Mouse (Mus musculus) liver, adult 2 months (tissue): ENCODE data around the gene Cep170b. TPM values are rescaled to one million over a fixed set of nuclear protein-coding genes. Genes with fewer than 3 reads are reported as not detected.

Source experiments
- DNase-seq: peaks from one replicate; pipeline ENCODE4 v3.0.0-alpha.2; 2011; ENCODE audit warnings: low read depth, low spot score; ENCODE audit errors: extremely low read depth
- H3K27ac ChIP-seq: fragments of 200-500 bp; replicated peaks from 2 replicates; pipeline ENCODE4 v1.5.1; 2012; ENCODE audit warnings: low read depth, mild to moderate bottlenecking, control low read depth, inconsistent platforms, low read length; ENCODE audit not compliant: insufficient read depth
- H3K27me3 ChIP-seq: fragments of 200-500 bp; 2 replicates; pipeline ENCODE4 v1.6.1; 2012; ENCODE audit warnings: mild to moderate bottlenecking, moderate library complexity, low read length, inconsistent platforms; ENCODE audit not compliant: control insufficient read depth, insufficient read depth
- H3K36me3 ChIP-seq: fragments of 200-500 bp; 2 replicates; pipeline ENCODE4 v1.6.1; 2012; ENCODE audit warnings: low read length, inconsistent platforms; ENCODE audit not compliant: control insufficient read depth, insufficient read depth
- H3K4me1 ChIP-seq: fragments of 200-500 bp; 2 replicates; pipeline ENCODE4 v1.6.1; 2011; ENCODE audit warnings: low read length; ENCODE audit not compliant: control insufficient read depth, insufficient read depth
- H3K4me3 ChIP-seq: fragments of 200-500 bp; 2 replicates; pipeline ENCODE4 v1.5.1; 2011; ENCODE audit warnings: low read depth, mild to moderate bottlenecking, control low read depth, low read length, moderate library complexity; ENCODE audit not compliant: insufficient read depth
- H3K79me2 ChIP-seq: fragments of 200-500 bp; 2 replicates; pipeline ENCODE4 v1.6.1; 2012; ENCODE audit warnings: inconsistent platforms, mild to moderate bottlenecking, low read length, moderate library complexity; ENCODE audit not compliant: control insufficient read depth, insufficient read depth
- H3K9ac ChIP-seq: fragments of 200-500 bp; 2 replicates; pipeline ENCODE4 v1.6.1; 2012; ENCODE audit warnings: low read depth, mild to moderate bottlenecking, control low read depth, inconsistent platforms, low read length
- CTCF ChIP-seq: fragments of 200-500 bp; IDR thresholded peaks from 2 replicates; pipeline ENCODE4 v1.5.1; 2011; ENCODE audit warnings: low read depth, low read length, control low read depth
- POLR2A ChIP-seq: fragments of 200-500 bp; IDR thresholded peaks from 2 replicates; pipeline ENCODE4 v1.6.1; 2011; ENCODE audit warnings: low read length, control low read depth; ENCODE audit not compliant: insufficient read depth; ENCODE audit errors: extremely low read depth
- WGBS: fragments of 180-500 bp; shearing (Covaris S2); methylation state at CpG from one replicate; pipeline ENCODE4 v1.1.7; 2018; 5-methylcytosine and 5-hydroxymethylcytosine counted together
- polyA plus RNA-seq: library from polyadenylated mRNA; depleted of rRNA; stranded (reverse); fragments of >200 nt; gene quantifications from 2 replicates; pipeline ENCODE4 v1.2.3, GENCODE M21; 2012
- total RNA-seq: library from RNA; depleted of rRNA; stranded (reverse); fragments of >200 nt; gene quantifications from 2 replicates; pipeline ENCODE4 v1.2.3, GENCODE M21; 2014

Cep170b gene
- total and polyA plus RNA-seq, 2 experiments, result 7.9 to 29.7 TPM

DNA sequence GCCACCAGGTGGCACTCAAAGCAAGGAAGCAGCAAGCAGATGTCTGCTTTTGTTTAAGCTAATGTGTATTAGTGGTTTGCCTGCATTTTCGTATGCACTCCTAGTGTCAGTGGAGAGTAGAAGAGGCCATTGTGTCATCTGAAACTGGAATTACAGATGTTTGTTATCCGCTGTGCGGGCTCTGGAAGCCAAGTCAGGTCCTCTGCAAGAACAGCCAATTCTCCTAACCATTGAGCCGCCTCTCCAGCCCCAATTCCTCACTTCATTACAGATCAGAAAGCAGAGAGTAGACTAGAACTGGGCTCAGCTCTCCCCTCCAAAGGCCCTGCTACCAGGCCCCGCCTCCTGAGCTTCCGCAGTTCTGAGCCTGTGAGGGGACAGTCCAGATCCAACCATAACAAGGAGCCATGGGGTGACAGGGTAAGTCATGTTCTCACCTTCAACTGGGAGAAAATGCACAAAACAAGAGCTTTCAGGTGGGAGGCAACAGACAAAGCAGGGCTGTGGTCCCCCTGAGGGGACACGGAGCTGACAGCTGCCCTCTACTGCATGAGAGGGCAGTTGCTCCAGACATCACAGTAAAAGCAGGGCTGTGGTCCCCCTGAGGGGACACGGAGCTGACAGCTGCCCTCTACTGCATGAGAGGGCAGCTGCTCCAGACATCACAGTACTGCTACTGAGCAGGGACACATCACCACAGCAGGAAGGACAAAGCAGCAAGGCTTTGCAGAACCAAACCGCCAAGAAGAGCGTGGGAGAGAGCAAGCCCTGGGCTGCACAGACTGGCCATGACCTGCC lies 26.8 kb downstream of the Cep170b start:
- Histone ChIP-seq H3K4me1 (no peaks in the 10 kb centered on the region), H3K9ac (no peak overlapping the region), H3K27me3 (no peaks in the 10 kb centered on the region), H3K27ac (no peak overlapping the region), H3K79me2 (no peaks in the 10 kb centered on the region), H3K4me3 (no peak overlapping the region), H3K36me3 (no peaks in the 10 kb centered on the region)
- DNase-seq, result peak; percentile 45
- WGBS, result 48% methylated on average over 10 of the region's 10 CpGs
- TF ChIP-seq CTCF, result peak; percentile 23; the same call in 1 of the 2 replicates
- TF ChIP-seq POLR2A, result no peak

DNA sequence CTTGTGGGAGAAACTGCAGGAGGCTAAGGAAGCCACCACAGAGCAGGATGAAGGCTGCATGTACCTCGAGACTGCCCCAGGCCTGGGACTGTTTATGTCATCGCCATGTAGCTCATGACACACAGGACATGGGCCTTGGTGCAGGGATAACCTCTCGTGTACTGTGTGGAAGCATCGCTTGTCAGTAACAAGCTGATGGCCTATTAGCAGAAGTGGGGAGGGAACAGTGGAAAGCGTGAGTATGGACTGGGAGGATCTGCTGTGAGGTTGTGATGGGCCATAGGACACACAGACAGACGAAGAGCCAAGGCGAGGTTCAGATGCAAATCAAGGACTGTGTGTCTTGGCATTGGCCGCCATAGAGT lies 27.3 kb downstream of the Cep170b start:
- H3K9ac ChIP-seq, result no peak overlapping the region
- no peaks in the 10 kb centered on the region for H3K36me3 ChIP-seq
- no peak for TF ChIP-seq CTCF
- TF ChIP-seq POLR2A, result no peak
- WGBS, result 77% methylated on average over 8 of the region's 8 CpGs
- H3K27ac ChIP-seq, result no peak overlapping the region
- H3K4me3 ChIP-seq, result no peak overlapping the region
- no peaks in the 10 kb centered on the region for H3K27me3 ChIP-seq
- no peaks in the 10 kb centered on the region for H3K4me1 ChIP-seq
- no peaks in the 10 kb centered on the region for H3K79me2 ChIP-seq
- peak; percentile 19 for DNase-seq

DNA sequence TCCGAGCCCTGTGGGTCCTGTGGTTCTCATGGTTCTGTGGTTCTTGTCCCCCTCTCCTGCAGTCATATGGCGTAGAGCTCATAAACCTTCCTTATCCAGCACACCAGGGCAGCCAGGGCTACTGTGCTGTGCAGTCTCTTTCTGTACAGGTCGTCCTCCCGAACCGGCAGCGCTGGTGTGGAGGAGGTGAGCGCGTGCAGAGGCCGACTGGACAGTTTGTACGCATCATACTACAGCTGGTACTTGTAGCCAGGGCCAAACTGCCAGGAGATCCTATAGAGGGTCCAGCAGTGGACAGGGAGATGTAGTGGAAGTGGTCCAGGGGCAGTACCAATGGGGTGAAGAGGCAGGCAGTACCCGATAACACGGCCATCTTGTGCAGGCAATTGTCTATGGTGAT lies 30.7 kb downstream of the Cep170b start:
- Histone ChIP-seq H3K27me3 (no peaks in the 10 kb centered on the region), H3K4me3 (no peak overlapping the region), H3K79me2 (no peaks in the 10 kb centered on the region), H3K9ac (no peak overlapping the region), H3K4me1 (peaks cover 2% of the 10 kb centered on the region; the same call in 1 of the 2 replicates), H3K36me3 (no peaks in the 10 kb centered on the region), H3K27ac (no peak overlapping the region)
- WGBS, result 87% methylated on average over 12 of the region's 12 CpGs
- TF ChIP-seq POLR2A (no peak), CTCF (no peak)
- no peak for DNase-seq

DNA sequence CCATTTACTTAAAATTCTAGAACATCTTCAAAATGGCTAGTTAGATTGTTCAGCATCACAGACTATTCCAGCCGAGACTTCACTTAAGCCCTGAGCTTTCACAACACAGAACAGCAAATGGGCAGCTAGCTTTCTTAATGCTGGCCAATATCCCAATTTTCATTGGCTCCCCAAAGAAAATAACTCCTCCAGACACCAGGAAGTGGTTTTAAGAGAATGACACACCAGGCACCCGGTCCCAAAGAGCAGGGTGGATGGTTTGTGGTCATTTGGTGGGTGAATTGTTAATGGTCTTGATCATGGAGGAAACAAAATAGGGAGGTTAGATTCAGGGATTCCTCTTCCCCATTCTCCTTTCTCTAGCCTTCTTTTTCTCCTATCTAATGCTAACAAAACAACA lies 32.1 kb downstream of the Cep170b start:
- Histone ChIP-seq H3K9ac (no peak overlapping the region), H3K79me2 (no peaks in the 10 kb centered on the region), H3K4me1 (peaks cover 2% of the 10 kb centered on the region; the same call in 1 of the 2 replicates), H3K27me3 (no peaks in the 10 kb centered on the region), H3K36me3 (no peaks in the 10 kb centered on the region), H3K4me3 (no peak overlapping the region), H3K27ac (no peak overlapping the region)
- WGBS, result 66% methylated on average over 2 of the region's 2 CpGs
- no peak for TF ChIP-seq POLR2A
- no peak for TF ChIP-seq CTCF
- no peak for DNase-seq

DNA sequence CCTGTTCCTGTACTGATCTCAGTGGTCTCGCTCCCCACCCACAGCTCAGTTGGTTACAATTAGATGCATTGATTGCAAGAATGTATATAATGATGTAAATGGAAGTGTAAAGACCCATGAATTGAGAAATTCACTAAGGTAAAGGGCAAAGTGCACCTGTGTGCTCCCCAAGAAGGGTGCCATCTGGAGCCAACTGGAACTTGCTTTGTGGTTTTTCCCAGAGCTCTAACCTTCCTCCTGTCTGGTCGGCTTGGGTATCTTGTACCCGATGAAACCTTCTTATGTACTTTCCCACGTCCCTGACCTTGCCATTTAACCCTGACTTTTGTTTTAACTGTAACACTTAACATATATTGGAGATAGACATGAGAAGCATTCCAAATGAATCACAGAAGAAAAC lies 35.6 kb downstream of the Cep170b start:
- no peaks in the 10 kb centered on the region for H3K79me2 ChIP-seq
- H3K4me1 ChIP-seq, result peaks cover 2% of the 10 kb centered on the region; the same call in 1 of the 2 replicates
- 48% methylated on average over 4 of the region's 4 CpGs for WGBS
- H3K9ac ChIP-seq, result no peak overlapping the region
- H3K4me3 ChIP-seq, result no peak overlapping the region
- no peaks in the 10 kb centered on the region for H3K36me3 ChIP-seq
- TF ChIP-seq CTCF (no peak), POLR2A (no peak)
- DNase-seq, result no peak
- H3K27ac ChIP-seq, result no peak overlapping the region
- H3K27me3 ChIP-seq, result no peaks in the 10 kb centered on the region

DNA sequence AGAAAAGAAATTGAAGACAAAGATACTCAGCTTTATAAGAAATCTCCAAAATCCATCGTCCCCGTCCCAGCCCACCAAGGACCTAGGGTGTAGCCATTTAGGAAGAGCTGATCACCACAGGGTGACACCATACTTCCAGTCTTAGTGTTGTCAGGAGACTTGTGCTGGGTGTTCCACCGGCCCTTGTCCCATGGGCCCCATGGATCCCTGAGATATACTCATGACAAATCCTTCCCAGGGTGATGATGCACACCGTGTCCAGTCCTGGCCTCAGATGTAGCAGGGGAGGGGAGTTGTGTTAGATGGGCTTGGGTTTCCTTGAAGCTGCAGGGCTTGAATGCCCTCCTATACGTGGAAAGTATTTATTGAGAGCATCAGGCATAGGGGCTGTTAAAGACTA lies 37.6 kb downstream of the Cep170b start:
- Histone ChIP-seq H3K4me1 (peaks cover 2% of the 10 kb centered on the region; the same call in 1 of the 2 replicates), H3K79me2 (no peaks in the 10 kb centered on the region), H3K27ac (no peak overlapping the region), H3K36me3 (no peaks in the 10 kb centered on the region), H3K4me3 (no peak overlapping the region), H3K27me3 (no peaks in the 10 kb centered on the region), H3K9ac (no peak overlapping the region)
- TF ChIP-seq POLR2A (no peak), CTCF (no peak)
- 94% methylated on average over 5 of the region's 5 CpGs for WGBS
- DNase-seq, result no peak
